Mouse (Mus musculus): Measurements from ENCODE around the gene Rhag. TPM values are rescaled to one million over a fixed set of nuclear protein-coding genes. Genes with fewer than 3 reads are reported as not detected.

Rhag gene
- 61.6 and 71.2 TPM in 2 replicates for polyA plus RNA-seq (2015; fragmentation: Nextera tagmentation; extraction: Ambion mirVana)

GRCm38 (mm10) chr17:40810934-40811333 lies at the start of gene Rhag:
Rhag (plus strand) TSS chr17:40811126.
- 26% methylated on average over 1 of the region's 1 CpGs for WGBS (ENCODE audit: insufficient replicate concordance)
- peak; percentile 44 for DNase-seq
- TF ChIP-seq EP300 (IDR thresholded peaks at IDR 0.05; ENCODE audit: low read depth) (peak; percentile 92), CTCF (IDR thresholded peaks at IDR 0.05; ENCODE audit: low read depth) (no peak)
- peak; percentile 81 for ATAC-seq
- Histone ChIP-seq H3K27me3 (ENCODE audit: insufficient read depth, low read length) (no peaks in the 10 kb centered on the region), H3K36me3 (replicated peaks; ENCODE audit: insufficient read depth, low read length) (no peaks in the 10 kb centered on the region), H3K4me3 (ENCODE audit: low read depth, low read length) (peak within 1 kb of the TSS; percentile 54), H3K27ac (ENCODE audit: low read depth) (peak within 1 kb of the TSS; percentile 86), H3K9me3 (ENCODE audit: low read length) (no peaks in the 10 kb centered on the region), H3K9ac (replicated peaks) (peak within 1 kb of the TSS; percentile 70), H3K4me2 (ENCODE audit: low read depth, low read length) (peak within 1 kb of the TSS; percentile 3; the same call in 1 of the 2 replicates), H3K4me1 (ENCODE audit: insufficient read depth) (0 out of 2 replicates have a peak, but pooled peaks cover 9% of the 10 kb centered on the region)

- no peaks in the 10 kb centered on the region for H3K4me1 ChIP-seq (ENCODE audit: insufficient read depth)
- no peaks in the 10 kb centered on the region for H3K36me3 ChIP-seq (replicated peaks; ENCODE audit: insufficient read depth, low read length)
- no peaks in the 10 kb centered on the region for H3K9me3 ChIP-seq (ENCODE audit: low read length)
- DNase-seq (no peak), ATAC-seq (no peak)
- no peak overlapping the region for H3K27ac ChIP-seq (ENCODE audit: low read depth)
- TF ChIP-seq EP300 (IDR thresholded peaks at IDR 0.05; ENCODE audit: low read depth): no peak
- no peak for TF ChIP-seq CTCF (IDR thresholded peaks at IDR 0.05; ENCODE audit: low read depth)
- no peak overlapping the region for H3K4me2 ChIP-seq (ENCODE audit: low read depth, low read length)
- no peak overlapping the region for H3K9ac ChIP-seq (replicated peaks)
- H3K4me3 ChIP-seq (ENCODE audit: low read depth, low read length): no peak overlapping the region
- no peaks in the 10 kb centered on the region for H3K27me3 ChIP-seq (ENCODE audit: insufficient read depth, low read length)
- 63% methylated on average over 4 of the region's 4 CpGs for WGBS (ENCODE audit: insufficient replicate concordance)
Observed at GRCm38 (mm10) chr17:40763662-40764061, 47.3 kb upstream of the Rhag start.

GRCm38 (mm10) chr17:40767120-40767519 lies 43.8 kb upstream of the Rhag start:
- H3K4me1 ChIP-seq (ENCODE audit: insufficient read depth): no peaks in the 10 kb centered on the region
- H3K36me3 ChIP-seq (replicated peaks; ENCODE audit: insufficient read depth, low read length): no peaks in the 10 kb centered on the region
- 72% methylated on average over 1 of the region's 1 CpGs for WGBS (ENCODE audit: insufficient replicate concordance)
- H3K4me2 ChIP-seq (ENCODE audit: low read depth, low read length): no peak overlapping the region
- H3K9me3 ChIP-seq (ENCODE audit: low read length): no peaks in the 10 kb centered on the region
- no peak overlapping the region for H3K27ac ChIP-seq (ENCODE audit: low read depth)
- no peak overlapping the region for H3K9ac ChIP-seq (replicated peaks)
- no peaks in the 10 kb centered on the region for H3K27me3 ChIP-seq (ENCODE audit: insufficient read depth, low read length)
- ATAC-seq (no peak), DNase-seq (no peak)
- TF ChIP-seq CTCF (IDR thresholded peaks at IDR 0.05; ENCODE audit: low read depth) (no peak), EP300 (IDR thresholded peaks at IDR 0.05; ENCODE audit: low read depth) (no peak)
- no peak overlapping the region for H3K4me3 ChIP-seq (ENCODE audit: low read depth, low read length)

GRCm38 (mm10) chr17:40789877-40790276 lies 21.0 kb upstream of the Rhag start:
- no peaks in the 10 kb centered on the region for H3K27me3 ChIP-seq (ENCODE audit: insufficient read depth, low read length)
- H3K9ac ChIP-seq (replicated peaks): no peak overlapping the region
- TF ChIP-seq EP300 (IDR thresholded peaks at IDR 0.05; ENCODE audit: low read depth) (no peak), CTCF (IDR thresholded peaks at IDR 0.05; ENCODE audit: low read depth) (no peak)
- H3K36me3 ChIP-seq (replicated peaks; ENCODE audit: insufficient read depth, low read length): no peaks in the 10 kb centered on the region
- peaks cover 2% of the 10 kb centered on the region; the same call in 1 of the 2 replicates for H3K4me1 ChIP-seq (ENCODE audit: insufficient read depth)
- no peak overlapping the region for H3K4me3 ChIP-seq (ENCODE audit: low read depth, low read length)
- H3K9me3 ChIP-seq (ENCODE audit: low read length): no peaks in the 10 kb centered on the region
- H3K4me2 ChIP-seq (ENCODE audit: low read depth, low read length): no peak overlapping the region
- DNase-seq (no peak), ATAC-seq (0 out of 2 replicates have a peak, but pooled peaks have one; percentile 28)
- no peak overlapping the region for H3K27ac ChIP-seq (ENCODE audit: low read depth)

GRCm38 (mm10) chr17:40793921-40794854 lies 16.7 kb upstream of the Rhag start:
- Histone ChIP-seq H3K4me3 (ENCODE audit: low read depth, low read length) (no peak overlapping the region), H3K27ac (ENCODE audit: low read depth) (no peak overlapping the region), H3K4me2 (ENCODE audit: low read depth, low read length) (peak overlapping the region; percentile 34), H3K9ac (replicated peaks) (no peak overlapping the region), H3K4me1 (ENCODE audit: insufficient read depth) (peaks cover 2% of the 10 kb centered on the region; the same call in 1 of the 2 replicates), H3K36me3 (replicated peaks; ENCODE audit: insufficient read depth, low read length) (no peaks in the 10 kb centered on the region), H3K27me3 (ENCODE audit: insufficient read depth, low read length) (no peaks in the 10 kb centered on the region), H3K9me3 (ENCODE audit: low read length) (no peaks in the 10 kb centered on the region)
- peak; percentile 95 for ATAC-seq
- peak; percentile 85 for DNase-seq
- WGBS (ENCODE audit: insufficient replicate concordance): 41% methylated on average over 20 of the region's 20 CpGs
- TF ChIP-seq CTCF (IDR thresholded peaks at IDR 0.05; ENCODE audit: low read depth): peak; percentile 83
- peak; percentile 55; the same call in 1 of the 2 replicates for TF ChIP-seq EP300 (IDR thresholded peaks at IDR 0.05; ENCODE audit: low read depth)

- no peak overlapping the region for H3K27ac ChIP-seq (ENCODE audit: low read depth)
- TF ChIP-seq CTCF (IDR thresholded peaks at IDR 0.05; ENCODE audit: low read depth) (no peak), EP300 (IDR thresholded peaks at IDR 0.05; ENCODE audit: low read depth) (no peak)
- H3K4me3 ChIP-seq (ENCODE audit: low read depth, low read length): no peak overlapping the region
Observed at GRCm38 (mm10) chr17:40802707-40803340, 8.1 kb upstream of the Rhag start.

More at GRCm38 (mm10) chr17:40802707-40803340, 8.1 kb upstream of the Rhag start:
- ATAC-seq (no peak), DNase-seq (no peak)
- 91% methylated on average over 3 of the region's 3 CpGs for WGBS (ENCODE audit: insufficient replicate concordance)
- Histone ChIP-seq H3K4me2 (ENCODE audit: low read depth, low read length) (no peak overlapping the region), H3K27me3 (ENCODE audit: insufficient read depth, low read length) (no peaks in the 10 kb centered on the region), H3K36me3 (replicated peaks; ENCODE audit: insufficient read depth, low read length) (no peaks in the 10 kb centered on the region), H3K4me1 (ENCODE audit: insufficient read depth) (0 out of 2 replicates have a peak, but pooled peaks cover 5% of the 10 kb centered on the region), H3K9me3 (ENCODE audit: low read length) (no peaks in the 10 kb centered on the region), H3K9ac (replicated peaks) (no peak overlapping the region)
